Mouse (Mus musculus): ENCODE results near the gene Gng13. TPM values are rescaled to one million over a fixed set of nuclear protein-coding genes. Genes with fewer than 3 reads are reported as not detected.

Gng13 gene
- polyA plus RNA-seq (2011; ENCODE audit: insufficient read depth, insufficient read length, low read depth, missing spikeins), result 12.4 and 17.3 TPM in 2 replicates

- Histone ChIP-seq H3K9ac (ENCODE audit: low read depth, poor library complexity, severe bottlenecking) (peak within 1 kb of the TSS; percentile 49), H3K4me3 (ENCODE audit: low read depth, low read length) (peak within 1 kb of the TSS; percentile 51), H3K4me1 (ENCODE audit: control insufficient read depth, insufficient read depth, low read length) (peaks cover 10% of the 10 kb centered on the region), H3K27ac (ENCODE audit: insufficient read depth, low read length) (no peak within 1 kb of the TSS), H3K27me3 (ENCODE audit: control insufficient read depth, insufficient read depth, low read length, poor library complexity, severe bottlenecking) (no peaks in the 10 kb centered on the region), H3K36me3 (ENCODE audit: control insufficient read depth, insufficient read depth, low read length, poor library complexity, severe bottlenecking) (peaks cover 20% of the 10 kb centered on the region), H3K9me3 (replicated peaks; ENCODE audit: control insufficient read depth, insufficient read depth, low read length, poor library complexity, severe bottlenecking) (no peaks in the 10 kb centered on the region)
- no peak for TF ChIP-seq CTCF (IDR thresholded peaks at IDR 0.05; ENCODE audit: low read depth, low read length)
- TF ChIP-seq POLR2A (IDR thresholded peaks at IDR 0.05; ENCODE audit: insufficient read depth, low read length), result no peak
- TF ChIP-seq EP300 (IDR thresholded peaks at IDR 0.05; ENCODE audit: insufficient read depth, low read depth, low read length), result no peak
Measured at GRCm38 (mm10) chr17:25716711-25717637, at the start of gene Gng13. Gene Gng13, plus strand, starts transcription at chr17:25717171.

GRCm38 (mm10) chr17:25668481-25669055 lies 48.4 kb upstream of the Gng13 start:
- Histone ChIP-seq H3K9ac (ENCODE audit: low read depth, poor library complexity, severe bottlenecking) (no peak overlapping the region), H3K4me1 (ENCODE audit: control insufficient read depth, insufficient read depth, low read length) (no peaks in the 10 kb centered on the region), H3K27me3 (ENCODE audit: control insufficient read depth, insufficient read depth, low read length, poor library complexity, severe bottlenecking) (no peaks in the 10 kb centered on the region), H3K4me3 (ENCODE audit: low read depth, low read length) (no peak overlapping the region), H3K27ac (ENCODE audit: insufficient read depth, low read length) (no peak overlapping the region), H3K36me3 (ENCODE audit: control insufficient read depth, insufficient read depth, low read length, poor library complexity, severe bottlenecking) (no peaks in the 10 kb centered on the region), H3K9me3 (replicated peaks; ENCODE audit: control insufficient read depth, insufficient read depth, low read length, poor library complexity, severe bottlenecking) (no peaks in the 10 kb centered on the region)
- TF ChIP-seq CTCF (IDR thresholded peaks at IDR 0.05; ENCODE audit: low read depth, low read length), result no peak
- no peak for TF ChIP-seq POLR2A (IDR thresholded peaks at IDR 0.05; ENCODE audit: insufficient read depth, low read length)
- no peak for TF ChIP-seq EP300 (IDR thresholded peaks at IDR 0.05; ENCODE audit: insufficient read depth, low read depth, low read length)

- Histone ChIP-seq H3K9ac (ENCODE audit: low read depth, poor library complexity, severe bottlenecking) (no peak overlapping the region), H3K4me3 (ENCODE audit: low read depth, low read length) (no peak overlapping the region), H3K4me1 (ENCODE audit: control insufficient read depth, insufficient read depth, low read length) (no peaks in the 10 kb centered on the region), H3K27me3 (ENCODE audit: control insufficient read depth, insufficient read depth, low read length, poor library complexity, severe bottlenecking) (no peaks in the 10 kb centered on the region), H3K36me3 (ENCODE audit: control insufficient read depth, insufficient read depth, low read length, poor library complexity, severe bottlenecking) (no peaks in the 10 kb centered on the region), H3K9me3 (replicated peaks; ENCODE audit: control insufficient read depth, insufficient read depth, low read length, poor library complexity, severe bottlenecking) (no peaks in the 10 kb centered on the region), H3K27ac (ENCODE audit: insufficient read depth, low read length) (no peak overlapping the region)
- TF ChIP-seq CTCF (IDR thresholded peaks at IDR 0.05; ENCODE audit: low read depth, low read length) (no peak), POLR2A (IDR thresholded peaks at IDR 0.05; ENCODE audit: insufficient read depth, low read length) (no peak), EP300 (IDR thresholded peaks at IDR 0.05; ENCODE audit: insufficient read depth, low read depth, low read length) (no peak)
Measured at GRCm38 (mm10) chr17:25672982-25673381, 44.0 kb upstream of the Gng13 start.

GRCm38 (mm10) chr17:25677969-25678368 lies 39.0 kb upstream of the Gng13 start:
- Histone ChIP-seq H3K4me3 (ENCODE audit: low read depth, low read length) (no peak overlapping the region), H3K36me3 (ENCODE audit: control insufficient read depth, insufficient read depth, low read length, poor library complexity, severe bottlenecking) (no peaks in the 10 kb centered on the region), H3K27me3 (ENCODE audit: control insufficient read depth, insufficient read depth, low read length, poor library complexity, severe bottlenecking) (no peaks in the 10 kb centered on the region), H3K4me1 (ENCODE audit: control insufficient read depth, insufficient read depth, low read length) (no peaks in the 10 kb centered on the region), H3K27ac (ENCODE audit: insufficient read depth, low read length) (no peak overlapping the region), H3K9ac (ENCODE audit: low read depth, poor library complexity, severe bottlenecking) (no peak overlapping the region), H3K9me3 (replicated peaks; ENCODE audit: control insufficient read depth, insufficient read depth, low read length, poor library complexity, severe bottlenecking) (no peaks in the 10 kb centered on the region)
- TF ChIP-seq POLR2A (IDR thresholded peaks at IDR 0.05; ENCODE audit: insufficient read depth, low read length) (no peak), EP300 (IDR thresholded peaks at IDR 0.05; ENCODE audit: insufficient read depth, low read depth, low read length) (no peak), CTCF (IDR thresholded peaks at IDR 0.05; ENCODE audit: low read depth, low read length) (no peak)

- Histone ChIP-seq H3K4me3 (ENCODE audit: low read depth, low read length) (no peak overlapping the region), H3K4me1 (ENCODE audit: control insufficient read depth, insufficient read depth, low read length) (no peaks in the 10 kb centered on the region), H3K9me3 (replicated peaks; ENCODE audit: control insufficient read depth, insufficient read depth, low read length, poor library complexity, severe bottlenecking) (no peaks in the 10 kb centered on the region), H3K27ac (ENCODE audit: insufficient read depth, low read length) (no peak overlapping the region), H3K27me3 (ENCODE audit: control insufficient read depth, insufficient read depth, low read length, poor library complexity, severe bottlenecking) (no peaks in the 10 kb centered on the region), H3K9ac (ENCODE audit: low read depth, poor library complexity, severe bottlenecking) (no peak overlapping the region), H3K36me3 (ENCODE audit: control insufficient read depth, insufficient read depth, low read length, poor library complexity, severe bottlenecking) (no peaks in the 10 kb centered on the region)
- TF ChIP-seq CTCF (IDR thresholded peaks at IDR 0.05; ENCODE audit: low read depth, low read length), result no peak
- TF ChIP-seq EP300 (IDR thresholded peaks at IDR 0.05; ENCODE audit: insufficient read depth, low read depth, low read length), result peak; percentile 69; the same call in 1 of the 2 replicates
- TF ChIP-seq POLR2A (IDR thresholded peaks at IDR 0.05; ENCODE audit: insufficient read depth, low read length), result no peak
Measured at GRCm38 (mm10) chr17:25679818-25680217, 37.2 kb upstream of the Gng13 start.

- no peak overlapping the region for H3K9ac ChIP-seq (ENCODE audit: low read depth, poor library complexity, severe bottlenecking)
- H3K36me3 ChIP-seq (ENCODE audit: control insufficient read depth, insufficient read depth, low read length, poor library complexity, severe bottlenecking), result no peaks in the 10 kb centered on the region
- no peaks in the 10 kb centered on the region for H3K4me1 ChIP-seq (ENCODE audit: control insufficient read depth, insufficient read depth, low read length)
- H3K4me3 ChIP-seq (ENCODE audit: low read depth, low read length), result no peak overlapping the region
- no peaks in the 10 kb centered on the region for H3K27me3 ChIP-seq (ENCODE audit: control insufficient read depth, insufficient read depth, low read length, poor library complexity, severe bottlenecking)
- no peak overlapping the region for H3K27ac ChIP-seq (ENCODE audit: insufficient read depth, low read length)
- H3K9me3 ChIP-seq (replicated peaks; ENCODE audit: control insufficient read depth, insufficient read depth, low read length, poor library complexity, severe bottlenecking), result no peaks in the 10 kb centered on the region
- TF ChIP-seq POLR2A (IDR thresholded peaks at IDR 0.05; ENCODE audit: insufficient read depth, low read length), result no peak
- TF ChIP-seq EP300 (IDR thresholded peaks at IDR 0.05; ENCODE audit: insufficient read depth, low read depth, low read length), result no peak
- no peak for TF ChIP-seq CTCF (IDR thresholded peaks at IDR 0.05; ENCODE audit: low read depth, low read length)
Measured at GRCm38 (mm10) chr17:25681636-25682035, 35.3 kb upstream of the Gng13 start.

Measured in ES-Bruce4 (cell line).